Mouse (Mus musculus): Measurements from ENCODE around the gene Ankrd22.
"Not testable (repeated sequence)": the region's sequence is repeated elsewhere in the genome, so short reads cannot be mapped to it uniquely, and the experiment has no call there.

The Ankrd22 gene

DNA sequence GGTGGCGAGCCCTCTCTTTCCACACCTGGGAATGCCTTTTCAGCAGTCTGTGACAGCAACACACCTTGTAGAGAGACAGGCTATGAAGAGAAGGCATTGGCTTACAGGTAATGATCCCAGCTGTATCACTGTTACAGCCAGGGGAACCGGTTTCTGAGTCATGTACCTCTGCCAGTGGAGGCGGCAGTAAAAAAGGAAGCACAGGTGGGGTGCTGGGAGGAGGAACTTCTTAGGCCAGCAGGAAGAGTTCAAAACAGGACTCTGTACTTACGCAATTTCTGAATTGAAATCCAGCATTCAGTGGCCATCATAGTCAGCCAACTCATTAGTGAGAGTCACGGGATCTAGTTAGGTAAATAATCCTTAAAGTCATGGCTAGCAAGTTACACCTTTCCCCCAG, at the start of gene Ankrd22:
Gene Ankrd22, minus strand, starts transcription at position 163 of the 400 bp plus-strand sequence.
- DNase-seq (ENCODE audit: low read depth, low spot score), result no peak

DNA sequence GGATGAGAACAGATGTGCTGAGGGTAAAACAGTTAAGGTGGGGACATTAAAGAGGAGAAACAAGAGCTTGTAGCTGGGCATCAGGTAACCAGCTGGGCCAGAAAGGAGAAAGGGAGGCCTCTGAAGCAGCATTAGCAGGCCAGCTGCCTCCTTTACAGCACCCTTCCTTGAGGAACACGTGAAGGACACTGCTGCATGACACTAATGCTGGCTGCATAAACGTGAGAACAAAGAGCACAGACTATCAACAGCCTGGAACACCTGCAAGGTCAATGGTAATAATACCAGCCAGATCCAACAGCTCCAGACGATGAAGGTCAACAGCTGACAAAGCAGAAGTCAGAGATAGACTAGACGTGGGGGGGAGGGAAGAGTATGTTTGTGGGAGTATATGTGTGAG, 48.3 kb upstream of the Ankrd22 start:
- DNase-seq (ENCODE audit: low read depth, low spot score), result peak; percentile 32

DNA sequence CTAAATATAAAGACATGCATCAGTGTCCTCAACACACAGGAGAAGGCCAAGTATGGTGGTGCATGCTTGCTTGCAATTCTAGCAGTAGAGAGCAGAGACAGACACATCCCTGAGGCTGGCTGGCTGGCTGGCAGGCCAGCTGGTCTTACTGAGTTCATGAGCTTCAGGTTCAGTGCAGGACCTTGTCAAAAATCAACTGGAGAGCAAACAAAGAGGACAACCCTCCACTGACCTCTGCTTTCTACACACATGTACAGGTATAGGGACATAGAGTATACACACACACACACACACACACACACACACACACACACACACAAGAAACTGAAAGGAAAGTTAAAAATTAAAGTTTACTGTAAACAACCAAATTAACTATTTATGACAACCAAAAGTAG, 47.4 kb upstream of the Ankrd22 start:
- DNase-seq (ENCODE audit: low read depth, low spot score), result no peak

DNA sequence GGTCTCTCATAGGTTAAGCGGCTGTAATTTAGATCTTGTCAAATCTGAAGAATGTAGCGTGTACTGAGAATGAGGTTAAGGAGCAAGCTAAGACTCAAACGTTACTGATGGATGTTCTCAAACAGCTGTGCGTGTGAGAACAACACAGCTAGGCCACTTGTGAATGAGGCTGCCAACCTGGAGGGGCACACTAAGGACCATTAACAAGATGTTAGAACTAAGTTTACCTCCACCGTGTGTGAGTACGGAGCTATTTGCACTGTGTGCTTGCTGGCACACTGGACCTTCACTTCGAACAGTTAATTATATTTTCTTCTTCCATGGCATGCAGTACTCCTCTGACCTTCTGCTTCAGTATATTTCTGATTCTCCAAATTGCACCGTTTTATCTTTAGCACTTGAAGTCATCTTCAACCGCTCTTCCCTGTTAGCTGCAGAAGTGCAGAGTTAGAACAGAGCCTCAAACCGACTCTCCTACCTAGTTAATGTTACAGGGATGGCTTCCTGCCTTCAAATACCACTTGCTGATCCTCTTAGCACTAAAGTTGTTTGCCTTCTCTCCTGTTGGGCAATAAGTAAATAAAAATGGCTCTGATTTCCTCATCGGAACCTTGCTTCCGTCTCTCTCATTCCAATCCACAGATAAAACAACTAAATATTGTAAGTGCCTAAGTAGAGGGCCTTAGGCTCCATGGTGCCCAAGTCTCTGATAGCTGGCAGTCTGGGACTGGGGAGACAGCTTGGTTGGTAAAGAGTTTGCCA, 46.8 kb upstream of the Ankrd22 start:
- no peak for DNase-seq (ENCODE audit: low read depth, low spot score)

DNA sequence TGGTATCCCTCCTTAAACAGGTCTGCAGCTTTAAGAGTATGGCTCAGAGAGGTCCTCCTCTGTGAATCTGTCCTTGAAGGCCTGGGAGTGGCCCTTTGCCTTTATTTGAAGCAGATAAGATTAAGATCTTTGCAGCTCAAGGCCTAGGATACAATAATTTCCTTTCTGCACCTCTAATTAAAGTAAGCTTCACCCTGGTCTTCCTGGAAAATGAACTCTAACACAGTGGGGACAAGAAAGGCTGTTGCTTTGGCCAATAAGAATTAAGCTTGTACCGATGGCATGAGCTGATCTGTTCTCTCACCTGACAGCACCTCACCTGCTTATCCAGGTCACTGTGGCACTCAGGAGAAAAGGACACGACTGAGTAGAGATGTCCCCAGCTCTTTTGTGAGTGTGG, 45.0 kb upstream of the Ankrd22 start:
- no peak for DNase-seq (ENCODE audit: low read depth, low spot score)

DNA sequence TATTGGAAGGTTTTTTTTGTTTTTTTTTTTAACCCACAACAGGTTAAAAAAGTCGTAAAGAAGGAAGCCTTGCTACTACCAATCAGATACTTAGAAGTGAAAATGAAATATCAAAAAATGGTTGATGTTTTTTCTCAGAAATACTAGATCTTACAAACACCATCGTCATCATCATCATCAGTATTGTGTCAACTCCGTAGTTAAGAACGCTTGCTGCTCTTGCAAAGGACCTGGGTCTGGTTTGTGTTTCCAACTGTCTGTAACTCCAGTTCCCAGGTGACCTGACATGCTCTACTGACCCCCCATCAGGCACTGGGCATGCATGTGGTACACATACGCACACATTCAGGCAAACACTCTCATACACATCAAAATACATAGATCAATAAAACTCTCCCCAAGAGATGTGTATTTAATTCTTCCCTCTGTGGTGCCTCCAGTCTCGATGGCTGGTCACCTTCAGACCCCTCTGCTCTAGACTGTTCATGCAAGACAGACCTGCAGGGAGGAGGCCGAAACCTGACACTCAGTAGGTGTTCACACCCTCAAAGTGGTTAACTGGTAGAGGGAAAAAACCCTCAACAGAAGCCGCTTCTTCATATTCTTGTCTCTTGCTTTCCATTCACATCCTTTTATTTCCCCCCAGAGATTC, 44.2 kb upstream of the Ankrd22 start:
- DNase-seq (ENCODE audit: low read depth, low spot score), result no peak

DNA sequence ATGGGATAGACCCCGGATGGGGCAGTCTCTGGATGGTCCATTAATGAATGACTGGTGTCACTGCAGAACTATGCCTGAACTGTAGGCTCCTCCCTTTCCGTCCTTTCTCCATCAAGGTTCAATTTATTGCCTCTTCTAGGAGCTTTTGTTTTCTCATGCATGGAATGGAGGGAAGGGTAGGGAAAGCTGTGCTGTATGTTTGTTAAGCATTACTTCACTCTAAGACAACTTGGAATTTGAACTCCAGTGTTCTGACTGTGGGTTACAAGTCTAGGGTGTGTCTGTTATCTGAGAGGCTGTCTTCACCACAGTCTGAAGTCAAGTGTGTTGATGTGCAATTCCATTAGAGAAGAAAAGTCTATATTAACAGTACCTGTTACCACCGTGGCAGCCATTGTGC, 43.2 kb upstream of the Ankrd22 start:
- DNase-seq (ENCODE audit: low read depth, low spot score), result no peak

DNA sequence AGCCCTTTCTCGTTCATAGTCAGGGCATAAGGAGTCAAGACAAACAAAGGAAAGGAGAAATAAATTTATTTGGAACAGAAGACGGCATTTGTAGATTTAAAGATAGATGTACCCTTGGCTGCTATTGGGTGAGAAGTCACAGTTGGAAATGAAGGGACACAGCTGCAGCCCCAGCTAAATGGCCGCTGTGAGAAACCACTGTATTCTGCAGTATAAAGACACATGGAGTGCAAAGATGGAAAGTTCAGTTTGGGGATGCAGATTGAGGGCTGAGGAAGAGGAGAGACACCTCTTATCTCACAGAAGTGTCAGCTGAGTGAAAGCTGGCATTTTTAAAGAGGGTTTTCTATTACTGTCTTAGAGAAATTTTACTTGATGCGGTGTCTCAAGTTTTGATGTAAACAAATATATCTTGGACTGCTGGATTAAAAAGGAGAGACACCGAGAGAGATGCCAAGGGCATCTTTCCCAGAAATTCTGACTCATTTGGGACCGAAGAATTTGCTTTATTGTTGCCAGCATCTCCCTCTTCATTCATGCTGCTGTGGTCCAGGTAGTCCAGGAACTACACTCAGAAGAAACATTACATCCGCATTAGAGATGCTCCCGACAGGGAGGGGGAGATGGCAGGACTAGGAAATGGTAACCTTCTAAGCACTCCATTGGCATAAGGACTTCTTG, 41.0 kb upstream of the Ankrd22 start:
- DNase-seq (ENCODE audit: low read depth, low spot score), result no peak

DNA sequence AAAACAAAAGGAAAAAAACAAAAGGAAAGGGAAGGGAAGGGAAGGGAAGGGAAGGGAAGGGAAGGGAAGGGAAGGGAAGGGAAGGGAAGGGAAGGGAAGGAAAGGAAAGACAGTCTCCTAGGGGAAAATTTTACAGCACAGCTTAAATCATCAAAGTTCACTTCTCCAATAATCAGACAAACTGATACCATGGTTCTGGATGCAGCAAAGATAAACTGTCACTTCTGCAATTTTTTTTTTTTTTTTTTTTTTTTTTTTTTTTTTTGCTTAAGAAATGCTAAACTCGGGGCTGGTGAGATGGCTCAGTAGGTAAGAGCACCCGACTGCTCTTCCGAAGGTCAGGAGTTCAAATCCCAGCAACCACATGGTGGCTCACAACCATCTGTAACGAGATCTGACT, 40.3 kb upstream of the Ankrd22 start:
- not testable (repeated sequence) for DNase-seq (ENCODE audit: low read depth, low spot score)

DNA sequence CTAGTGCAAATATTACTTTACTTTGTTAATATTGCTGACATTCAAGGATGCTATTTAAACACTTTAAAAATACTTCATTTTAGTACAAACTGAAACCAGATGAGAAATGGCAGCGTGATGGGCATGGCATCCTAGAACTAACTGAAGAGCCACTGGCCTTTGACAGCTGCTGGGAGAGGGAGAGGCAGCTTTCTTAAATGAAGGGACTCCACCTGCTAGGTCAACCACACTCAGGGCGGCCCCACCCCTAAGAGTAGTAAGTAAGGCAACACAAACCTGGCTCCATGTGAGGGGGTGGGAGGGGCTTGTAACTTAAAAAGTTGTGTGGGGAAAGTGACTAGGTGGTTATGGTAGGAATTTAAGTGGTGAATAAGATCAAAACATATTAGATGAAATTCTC, 36.8 kb upstream of the Ankrd22 start:
- DNase-seq (ENCODE audit: low read depth, low spot score), result no peak

DNA sequence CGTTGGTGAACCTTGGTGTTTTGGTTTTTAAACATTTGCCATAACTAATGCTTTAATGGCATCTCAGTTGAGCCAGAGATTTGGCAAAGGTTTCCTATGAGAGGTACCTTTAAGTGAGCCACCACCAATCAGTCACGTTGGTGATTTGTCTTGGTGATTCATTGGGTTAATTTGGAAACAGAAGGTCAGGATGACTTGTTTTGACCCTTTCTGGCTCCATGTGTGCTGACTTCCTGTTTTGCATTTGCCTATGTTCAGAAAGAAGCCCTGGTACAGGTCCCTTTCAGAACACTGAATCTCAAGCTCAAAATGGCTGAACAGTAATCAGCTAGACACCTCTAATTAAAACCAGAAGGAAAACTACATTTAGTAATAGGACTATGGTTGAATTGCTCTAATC, 33.6 kb upstream of the Ankrd22 start:
- no peak for DNase-seq (ENCODE audit: low read depth, low spot score)

DNA sequence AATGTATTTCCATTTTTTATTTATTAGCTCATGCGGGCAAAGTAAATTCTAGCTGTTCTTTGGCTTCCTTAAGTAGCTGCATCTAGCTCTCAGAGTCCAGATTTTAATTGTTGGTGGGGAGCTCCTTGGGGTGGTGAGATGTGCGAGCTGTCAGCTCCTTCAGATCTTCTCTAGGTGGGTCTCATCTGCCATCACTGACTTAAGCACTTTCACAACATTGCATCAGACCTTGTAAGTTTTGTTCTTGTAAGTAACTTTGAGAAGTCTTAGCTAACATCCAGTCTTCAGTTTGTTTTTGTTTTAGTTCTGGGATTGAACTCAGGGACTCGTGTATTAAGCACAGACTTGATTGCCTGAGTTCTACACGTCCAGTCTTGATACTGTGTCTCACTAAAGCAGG, 33.0 kb upstream of the Ankrd22 start:
- no peak for DNase-seq (ENCODE audit: low read depth, low spot score)

DNA sequence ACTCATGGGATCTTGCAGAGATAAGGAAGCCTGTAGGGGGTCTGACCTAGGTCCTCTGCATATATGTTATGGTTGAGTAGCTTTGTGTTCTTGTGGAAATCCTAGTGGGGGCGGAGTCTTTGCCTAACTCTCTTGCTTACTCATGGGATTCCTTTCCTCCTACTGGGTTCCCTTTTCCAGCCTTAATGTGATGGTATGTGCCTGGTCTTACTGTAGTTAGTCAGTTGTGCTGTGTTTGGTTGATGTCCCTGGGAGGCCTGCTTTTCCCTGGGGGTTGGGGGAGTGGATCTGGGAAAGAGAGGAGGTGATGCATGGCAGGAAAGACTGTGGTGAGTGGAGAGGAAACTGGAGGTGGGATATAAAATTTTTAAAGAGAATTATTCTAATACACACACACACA, 32.2 kb upstream of the Ankrd22 start:
- DNase-seq (ENCODE audit: low read depth, low spot score), result peak; percentile 23

DNA sequence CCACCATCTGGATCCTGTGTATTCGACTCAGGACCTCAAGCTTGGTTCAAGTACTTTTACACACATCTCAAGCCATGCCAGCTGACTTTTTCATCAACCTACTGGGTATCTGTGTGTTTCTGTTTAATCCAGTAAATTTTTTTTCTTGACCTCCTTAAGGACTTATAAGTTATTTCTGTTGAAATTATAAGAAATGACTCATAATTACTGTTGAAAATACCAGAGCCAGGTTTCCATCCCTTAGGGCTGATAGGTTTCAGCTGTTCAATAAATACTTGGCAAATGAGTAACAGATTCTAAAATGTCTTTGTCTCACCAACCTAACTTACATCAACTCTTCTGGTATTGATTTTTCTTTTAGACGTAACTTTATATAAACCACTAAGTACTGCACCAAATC, 29.2 kb upstream of the Ankrd22 start:
- DNase-seq (ENCODE audit: low read depth, low spot score), result no peak

DNA sequence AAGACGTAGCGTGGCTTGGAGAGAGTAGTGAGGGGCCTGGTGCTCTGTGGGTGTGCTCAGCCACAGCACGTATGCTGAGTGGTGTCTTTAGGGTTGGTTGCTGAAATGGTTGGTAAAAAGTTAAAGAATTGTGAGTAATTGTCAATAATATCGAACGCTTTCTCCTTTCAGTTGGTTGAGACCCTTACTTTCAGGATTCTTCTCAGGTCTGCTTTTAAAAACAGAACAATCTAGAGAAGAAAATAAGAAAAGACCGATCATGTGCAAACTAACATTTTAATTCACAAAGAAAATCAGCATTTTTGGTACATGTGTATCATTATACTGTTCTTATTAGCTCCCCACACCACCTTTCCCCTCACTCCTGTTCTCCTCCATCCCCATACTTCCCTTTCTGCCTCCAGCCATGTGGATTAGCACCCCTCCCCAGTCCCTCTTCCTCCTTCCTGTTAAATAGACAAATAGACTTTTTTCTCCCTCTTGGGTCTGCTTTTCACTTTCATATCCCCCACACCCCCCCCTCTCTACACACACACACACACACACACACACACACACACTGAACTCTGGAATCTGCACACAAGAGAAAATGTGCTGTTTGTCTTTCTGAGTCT, 28.4 kb upstream of the Ankrd22 start:
- no peak for DNase-seq (ENCODE audit: low read depth, low spot score)

DNA sequence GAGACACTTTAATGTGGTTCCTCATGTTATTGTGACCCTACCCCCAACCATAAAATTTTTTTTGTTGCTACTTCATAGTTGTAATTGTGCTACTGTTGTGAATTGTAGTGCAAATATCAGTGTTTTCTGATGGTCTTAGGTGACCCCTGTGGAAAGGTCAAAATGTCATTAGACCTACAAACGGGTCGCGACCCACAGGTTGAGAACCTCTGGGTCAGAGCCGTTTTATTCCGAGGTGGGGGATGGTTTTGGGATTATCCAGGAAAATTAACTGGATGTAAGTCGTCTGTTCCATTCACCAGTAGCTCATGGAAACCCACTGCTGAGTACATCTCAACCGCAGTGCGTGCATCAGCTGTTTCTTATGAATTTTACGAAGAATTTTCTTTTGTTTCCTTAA, 27.8 kb upstream of the Ankrd22 start:
- DNase-seq (ENCODE audit: low read depth, low spot score), result no peak

DNA sequence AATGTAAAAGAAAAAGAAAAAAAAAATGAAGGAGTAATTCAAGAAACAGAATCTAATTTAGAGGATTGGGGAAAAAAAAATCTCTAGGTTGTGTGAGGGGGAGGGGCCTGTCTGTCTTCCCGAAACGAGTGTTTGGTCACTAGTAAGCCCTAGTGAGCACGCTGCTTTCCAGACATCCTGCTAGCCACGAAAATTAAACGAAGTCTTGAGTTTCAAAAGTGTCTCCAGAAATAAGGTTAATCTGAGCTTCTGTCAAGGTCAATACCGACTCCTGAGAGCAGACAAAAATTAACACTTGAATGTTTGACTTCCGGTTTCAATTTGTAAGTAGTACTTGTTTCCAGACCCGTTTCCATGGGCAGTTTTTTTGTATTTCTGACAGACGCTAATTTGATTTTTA, 27.3 kb upstream of the Ankrd22 start:
- peak; percentile 57 for DNase-seq (ENCODE audit: low read depth, low spot score)

DNA sequence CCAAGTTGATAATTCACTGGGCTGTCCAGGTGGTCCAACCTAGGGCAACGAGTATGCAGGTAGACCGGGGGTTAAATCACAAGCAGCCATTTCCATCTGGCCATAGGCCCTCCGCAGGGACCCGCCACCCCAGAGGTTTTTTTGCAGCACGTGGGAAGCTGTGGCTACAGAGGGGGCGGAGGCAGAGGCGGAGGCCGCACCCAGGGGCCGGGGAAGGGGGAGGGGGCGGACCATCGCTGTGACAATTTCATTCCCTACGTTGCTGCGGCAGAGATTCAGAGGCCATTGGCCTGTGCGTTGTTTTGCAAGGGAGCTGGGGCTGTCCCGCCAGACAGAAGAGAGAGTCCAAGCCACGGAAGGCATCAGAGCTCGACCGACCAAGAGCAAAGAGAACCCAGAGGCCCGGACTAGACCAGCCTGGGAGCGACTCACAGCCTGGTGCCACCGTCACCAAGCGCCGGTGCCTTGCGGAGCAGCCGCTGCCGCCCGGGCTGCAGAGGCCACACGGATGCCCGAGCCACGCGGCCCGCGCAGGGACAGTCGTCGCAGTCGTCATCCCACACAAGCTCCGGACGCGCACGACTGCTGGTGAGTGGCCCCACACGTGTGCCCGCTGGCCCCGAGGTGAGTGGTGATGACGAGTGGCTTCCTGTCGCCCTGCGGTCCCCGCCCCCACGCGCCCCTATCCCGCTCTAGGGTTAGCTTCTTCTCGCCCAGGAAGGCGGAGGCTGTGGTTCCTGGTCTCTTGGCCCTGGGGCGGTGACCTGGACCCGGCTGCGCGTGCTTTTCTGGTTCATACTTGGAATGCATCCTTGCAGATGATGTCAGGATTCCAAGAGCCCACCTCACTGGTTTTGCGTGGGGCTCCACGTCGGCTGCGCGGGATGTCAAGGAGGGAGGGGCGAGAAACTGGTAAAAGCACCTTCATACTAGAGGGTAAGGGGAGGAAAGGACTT, 26.4 kb upstream of the Ankrd22 start, which contains the start of gene Stambpl1:
Gene Stambpl1, plus strand, starts transcription at position 222 of the 956 bp plus-strand sequence.
- peak; percentile 67 for DNase-seq (ENCODE audit: low read depth, low spot score)

DNA sequence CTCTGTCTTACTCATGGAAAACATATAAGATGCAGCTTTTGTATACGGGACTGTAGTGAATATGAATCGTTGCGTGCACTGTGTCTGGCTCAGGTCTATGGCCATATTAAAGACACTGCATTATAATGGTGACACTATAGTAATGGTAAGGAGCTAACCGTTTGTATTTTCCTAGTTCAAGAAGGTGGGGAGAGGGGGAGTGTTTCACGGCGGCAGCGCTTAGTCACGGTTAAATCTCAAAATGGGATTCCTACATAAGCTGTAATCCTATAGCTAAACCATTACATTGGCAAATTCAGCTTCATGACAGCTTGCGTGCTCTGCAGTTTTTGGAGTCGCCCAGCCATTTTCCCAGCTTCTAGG, 25.8 kb upstream of the Ankrd22 start:
- DNase-seq (ENCODE audit: low read depth, low spot score), result no peak

DNA sequence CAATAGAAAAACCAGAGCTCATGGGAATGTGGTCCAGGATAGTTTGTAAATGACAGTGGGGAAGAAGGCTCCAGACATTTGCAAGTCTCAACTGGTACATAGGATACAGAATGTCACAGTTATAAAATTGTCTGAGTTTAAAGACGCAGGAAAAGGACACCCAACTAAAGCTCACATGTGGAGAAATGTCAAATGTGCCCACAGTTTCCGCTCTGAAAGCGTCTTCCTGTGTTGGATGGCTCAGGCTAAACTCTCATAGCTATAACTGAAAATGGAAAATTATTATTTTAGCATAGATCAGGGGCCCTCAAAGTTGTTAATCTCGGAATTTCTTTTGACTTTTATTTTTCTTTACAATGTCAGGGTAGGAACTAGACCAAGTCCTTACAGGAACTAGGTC, 21.0 kb upstream of the Ankrd22 start:
- DNase-seq (ENCODE audit: low read depth, low spot score), result no peak

DNA sequence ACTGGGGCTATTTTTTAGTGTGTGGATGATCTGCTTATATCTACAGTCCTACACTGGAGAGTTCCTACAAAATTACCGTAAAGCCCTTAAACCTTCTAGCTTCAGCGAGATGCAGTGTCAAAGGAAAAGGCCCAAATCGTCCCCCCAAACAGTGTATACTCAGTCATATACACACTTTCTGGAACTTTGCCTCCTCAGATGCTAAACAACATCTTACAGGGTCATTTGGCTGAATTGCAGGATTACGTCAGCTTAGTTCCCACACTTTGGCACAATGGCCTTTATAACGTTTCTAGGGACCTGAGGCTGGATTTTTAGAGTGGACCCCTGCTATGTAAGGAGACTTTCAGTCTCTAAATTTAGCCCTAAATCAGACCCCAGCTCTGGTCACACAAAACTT, 16.6 kb upstream of the Ankrd22 start:
- no peak for DNase-seq (ENCODE audit: low read depth, low spot score)
